Mouse (Mus musculus) adrenal gland, postnatal 36 days (tissue): Measurements from ENCODE around the gene Dapk1. TPM values are rescaled to one million over a fixed set of nuclear protein-coding genes. Genes with fewer than 3 reads are reported as not detected.

Source experiments
- DNase-seq, 2 experiments: peaks; one replicate each; pipeline ENCODE4 v3.0.0; 2021; ENCODE audit warnings: mixed read lengths in 1 of 2
- total RNA-seq, 2 experiments: library from RNA; stranded (reverse); gene quantifications; 2 replicates each; pipeline ENCODE4 v1.2.3; 2021

Gene Dapk1
- total RNA-seq, 2 experiments from 2014 or later, result 15.1 to 21.7 TPM

DNA sequence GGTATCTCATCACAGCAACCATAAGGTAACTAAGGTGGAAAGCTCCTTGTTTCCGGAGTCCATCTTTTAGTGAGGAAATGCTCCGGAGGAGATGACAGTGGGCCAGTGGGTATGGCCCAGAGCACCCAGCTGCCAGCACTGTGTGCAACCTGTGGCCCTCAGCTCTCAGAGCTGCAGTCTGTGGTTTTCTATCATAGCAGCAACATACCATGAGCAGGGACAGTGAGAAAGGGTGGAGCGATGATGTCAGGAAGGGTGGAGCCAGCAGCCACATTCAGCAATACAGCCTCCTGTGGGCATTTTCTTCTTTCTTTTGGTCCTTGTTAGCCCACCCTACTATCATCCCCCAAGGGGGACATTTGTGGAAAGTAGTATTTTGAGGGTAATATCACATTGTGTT lies 90.2 kb downstream of the Dapk1 start:
- no peak for DNase-seq

DNA sequence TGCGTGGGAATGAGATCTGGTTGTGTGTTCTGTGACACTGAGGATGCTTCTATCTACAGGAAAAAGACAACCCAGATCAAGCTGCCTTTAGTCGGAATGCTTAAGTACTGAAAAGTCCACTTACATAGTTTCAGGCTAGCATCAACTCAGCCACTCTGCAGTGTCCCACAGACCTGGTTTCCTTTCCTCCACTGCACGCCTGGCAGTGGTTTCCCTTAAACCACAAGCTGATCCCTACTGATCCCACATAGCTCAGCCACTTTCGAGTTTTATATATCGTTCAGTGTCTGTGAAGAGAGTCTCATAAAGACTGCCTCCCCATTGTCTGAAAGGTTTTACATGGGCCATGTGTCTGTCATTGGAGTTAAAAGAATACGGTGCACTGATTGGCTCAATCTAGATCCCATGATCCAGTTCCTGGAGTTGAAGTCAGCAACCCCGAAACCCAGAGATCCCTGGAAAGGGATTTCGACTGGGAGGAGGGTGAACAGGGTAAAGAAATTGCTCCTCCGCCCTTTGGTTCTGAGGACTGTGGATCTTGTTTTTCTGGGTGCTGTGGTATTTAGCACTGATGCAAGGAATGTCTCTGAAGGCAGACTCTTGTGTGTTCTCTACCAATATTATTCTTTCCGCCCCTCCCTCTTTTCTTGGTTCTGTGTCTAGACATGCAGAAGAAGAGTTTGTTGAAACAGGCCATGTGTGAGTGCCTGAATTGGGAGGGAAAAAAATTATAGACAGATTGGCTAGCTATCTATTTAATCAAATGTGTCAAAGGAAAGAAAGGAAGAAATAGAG lies 93.6 kb downstream of the Dapk1 start:
- no peak for DNase-seq

DNA sequence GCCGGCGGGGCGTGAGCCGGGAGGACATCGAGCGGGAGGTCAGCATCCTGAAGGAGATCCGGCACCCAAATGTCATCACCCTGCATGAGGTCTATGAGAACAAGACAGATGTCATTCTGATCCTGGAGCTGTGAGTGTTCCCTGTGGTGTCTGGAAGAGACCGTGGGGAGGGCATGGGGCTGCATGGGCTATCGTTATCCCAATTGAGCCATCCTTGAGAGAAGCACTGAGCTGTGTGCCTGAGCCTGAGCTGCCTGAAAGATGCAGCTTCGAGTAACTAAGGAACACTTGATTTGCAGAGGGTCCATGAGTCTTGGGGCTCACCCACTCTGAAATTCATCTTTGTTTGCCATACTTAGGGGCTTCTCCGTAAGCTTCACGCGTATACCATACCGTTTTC lies 94.6 kb downstream of the Dapk1 start:
- DNase-seq, result no peak

DNA sequence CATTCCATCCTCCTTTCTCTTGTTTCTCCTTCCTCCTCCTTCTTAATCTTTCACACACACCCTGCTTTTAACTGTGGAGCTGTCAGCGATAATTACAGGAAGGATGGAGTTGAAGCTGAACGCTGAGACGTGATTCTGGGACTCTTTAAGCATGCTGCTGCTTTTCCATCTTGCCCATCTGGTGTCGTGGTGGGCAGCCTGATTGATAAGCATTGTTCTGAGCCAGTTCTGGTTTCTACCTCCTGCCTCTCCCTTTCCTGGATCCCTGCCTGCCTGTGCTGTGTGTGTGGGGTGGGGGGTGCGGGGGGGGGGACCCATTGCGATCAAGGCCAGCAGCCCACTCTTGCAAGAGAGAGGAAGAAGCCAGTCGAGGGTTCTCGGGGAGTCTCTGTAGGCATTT lies 95.0 kb downstream of the Dapk1 start:
- DNase-seq, result no peak

DNA sequence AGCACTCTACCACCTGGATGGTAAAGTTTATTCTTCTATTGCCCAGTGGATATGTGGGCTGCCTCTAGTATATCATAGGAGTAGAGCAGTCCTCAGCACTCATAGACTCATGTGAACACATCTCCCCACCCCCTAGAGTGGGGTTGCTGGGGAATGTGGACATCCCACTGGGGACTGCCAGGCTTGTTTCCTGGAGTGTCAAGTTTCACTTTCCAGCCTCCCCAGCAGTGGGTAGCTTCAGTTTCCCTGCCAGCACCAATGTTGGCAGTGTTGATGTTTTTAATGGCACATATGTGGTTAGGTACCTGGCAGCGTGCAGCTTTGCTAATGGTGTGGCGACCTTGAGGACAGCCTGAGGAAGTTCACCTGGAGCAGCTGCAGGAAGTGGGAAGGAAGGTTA lies 96.3 kb downstream of the Dapk1 start:
- DNase-seq, result no peak

DNA sequence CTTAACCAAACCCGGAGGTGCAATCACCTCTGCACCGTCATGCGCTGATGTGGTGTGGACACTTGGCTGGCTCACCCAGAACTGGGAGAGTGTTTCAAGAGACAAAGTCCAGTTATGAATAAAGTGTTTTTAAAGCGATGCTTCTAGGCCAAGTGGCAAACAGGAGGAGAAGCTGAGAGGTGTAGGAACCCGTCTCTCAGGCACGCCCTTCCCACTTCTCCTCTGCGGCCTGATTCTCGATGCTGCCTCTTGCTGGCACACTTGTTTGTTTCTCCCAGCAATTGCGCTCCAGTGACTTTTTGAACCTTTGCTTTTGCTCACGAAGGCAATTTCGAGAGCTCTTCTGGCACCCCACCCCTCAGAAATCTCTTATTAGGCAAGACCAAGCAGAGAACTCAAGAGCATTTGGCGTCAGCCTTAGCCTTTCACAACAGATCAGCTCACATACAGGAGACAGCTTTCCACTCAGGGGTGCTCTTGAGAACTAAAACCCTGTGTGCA lies 100.0 kb downstream of the Dapk1 start:
- peak in 1 of 2 experiments; percentile 35 for DNase-seq

DNA sequence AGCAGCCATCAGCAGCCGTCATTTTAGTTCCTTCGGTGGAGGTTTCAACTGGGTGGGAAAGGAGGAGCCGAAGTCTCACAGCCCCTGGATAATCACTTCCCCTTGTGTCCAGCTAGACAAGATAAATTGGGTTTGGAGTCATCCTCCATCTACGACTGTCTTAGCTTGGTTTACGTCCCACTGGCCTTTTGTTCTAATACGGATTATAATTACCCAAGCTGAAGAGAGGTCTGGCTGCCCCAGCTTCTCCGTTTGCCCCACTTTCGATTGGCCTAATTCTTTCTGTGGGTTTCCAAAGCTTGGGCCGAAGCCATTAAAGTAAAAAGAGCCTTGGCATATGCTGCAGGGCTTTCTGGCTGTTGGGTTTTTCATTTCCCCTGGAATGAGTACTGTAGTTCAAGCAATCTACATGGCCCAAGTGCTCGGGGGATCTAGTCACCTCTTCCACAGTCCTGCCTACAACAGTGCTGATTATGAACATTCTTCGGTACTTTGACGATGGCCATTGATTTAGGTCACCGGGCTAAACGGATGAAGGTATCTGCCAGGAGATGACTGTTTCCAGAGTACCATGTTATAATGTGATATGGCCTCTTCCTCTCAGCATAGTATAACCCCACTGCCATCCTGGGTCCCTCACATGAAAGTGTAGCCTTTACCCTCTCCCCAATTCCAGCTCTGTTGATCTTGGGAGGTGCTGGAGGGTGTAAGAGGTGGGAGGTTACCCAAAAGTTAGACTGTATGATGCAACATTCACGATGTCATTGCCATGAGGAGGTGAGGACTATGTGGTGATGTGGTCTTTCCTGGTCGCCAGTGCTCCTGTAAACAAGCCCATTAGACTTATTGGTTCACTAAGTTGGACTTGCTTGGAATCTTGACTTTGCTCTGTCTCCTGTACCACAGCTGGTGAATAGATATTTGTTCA lies 106.1 kb downstream of the Dapk1 start:
- no peak for DNase-seq

DNA sequence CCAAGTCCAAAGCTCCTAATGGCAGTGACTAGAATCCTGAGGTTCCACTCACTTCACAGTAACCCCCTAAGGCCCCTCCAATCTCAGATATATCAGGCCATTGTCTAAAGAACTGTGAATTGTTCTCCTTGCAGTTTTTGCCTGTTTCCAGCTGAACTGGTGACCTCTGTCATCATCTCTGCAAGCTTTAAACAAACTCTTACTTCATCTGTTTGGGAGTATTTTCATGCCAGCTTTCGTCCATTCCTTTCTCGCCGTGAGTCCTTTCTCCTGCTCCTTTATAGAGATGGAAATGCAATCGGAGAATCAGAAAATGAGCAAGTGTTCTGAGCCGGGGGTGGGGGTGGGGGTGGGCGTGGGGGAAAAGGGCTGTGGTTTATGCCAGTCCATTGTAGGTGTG lies 107.4 kb downstream of the Dapk1 start:
- no peak for DNase-seq

DNA sequence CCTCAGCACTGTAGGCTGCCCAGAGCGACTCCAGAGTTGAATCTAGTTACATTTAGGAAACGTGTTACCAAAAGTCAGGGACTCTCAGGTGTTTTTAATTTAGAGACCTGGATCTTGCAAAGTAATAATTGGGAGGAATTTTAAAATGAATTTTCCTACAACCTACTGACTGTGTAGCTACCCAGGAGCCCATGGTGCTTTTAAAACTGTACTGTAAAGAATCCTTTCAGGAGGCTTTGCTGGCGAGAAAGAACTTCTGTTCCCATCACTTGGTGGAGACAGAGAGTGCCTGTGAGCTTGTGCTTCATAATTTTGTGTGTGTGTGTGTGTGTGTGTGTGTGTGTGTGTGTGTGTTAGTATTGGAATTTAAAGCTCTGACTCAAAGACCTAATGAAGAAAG lies 109.2 kb downstream of the Dapk1 start:
- DNase-seq, result no peak

DNA sequence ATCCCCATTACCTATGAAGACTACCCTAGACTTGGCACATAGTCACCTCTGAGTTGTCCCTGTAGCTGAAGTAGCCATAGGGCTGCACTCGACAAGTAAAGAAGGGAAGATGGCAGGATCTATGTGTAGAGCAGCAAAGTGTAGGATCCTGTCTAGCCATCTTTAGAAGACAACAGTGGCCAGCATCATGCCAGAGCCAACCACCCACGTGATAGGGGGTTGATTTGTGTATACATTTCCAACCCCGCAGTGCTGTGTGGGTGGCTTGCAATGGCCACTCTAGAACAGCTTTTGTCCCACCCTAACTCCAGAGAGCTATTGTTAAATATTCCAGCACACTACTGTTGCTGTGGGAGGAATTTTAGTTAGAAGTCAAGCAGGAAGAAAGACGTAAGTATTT lies 111.8 kb downstream of the Dapk1 start:
- no peak for DNase-seq

DNA sequence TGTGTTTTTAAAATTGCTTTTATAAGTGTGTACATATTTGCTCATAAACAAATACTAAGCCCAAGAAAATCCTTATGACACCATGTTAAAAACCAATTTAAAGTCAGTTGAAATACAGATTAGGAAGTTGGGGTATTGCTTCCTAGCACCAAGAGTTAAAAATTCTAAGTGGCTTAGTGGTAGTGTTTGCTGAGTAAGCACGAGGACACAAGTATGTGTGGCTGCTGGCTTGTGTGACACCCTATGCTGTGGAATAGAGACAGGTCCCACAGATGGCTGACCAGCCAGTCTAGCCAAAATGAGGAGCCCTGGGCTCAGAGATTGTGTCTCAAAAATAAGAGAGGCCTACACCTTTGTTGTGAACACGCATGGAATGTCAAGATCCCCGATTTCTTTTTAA lies 114.4 kb downstream of the Dapk1 start:
- DNase-seq, result no peak

DNA sequence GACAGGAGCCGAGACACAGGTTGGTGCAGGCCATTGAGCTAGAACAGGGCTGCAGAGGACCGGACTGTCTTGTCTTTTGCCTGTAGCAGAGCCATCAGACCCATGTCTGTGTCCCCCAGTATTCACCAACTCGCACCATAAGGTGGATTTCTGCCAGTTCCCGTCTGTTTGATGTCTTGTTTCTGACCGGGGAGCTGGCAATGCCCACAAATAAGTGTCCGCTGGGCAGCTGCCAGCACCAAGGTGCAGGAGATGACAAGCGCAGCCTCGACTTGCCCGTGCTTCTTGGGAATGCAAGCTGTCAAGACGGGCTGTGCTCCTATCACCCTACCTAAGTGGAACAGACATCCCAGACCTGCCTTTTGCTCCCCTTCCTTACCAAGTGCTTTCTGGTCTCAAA lies 115.7 kb downstream of the Dapk1 start:
- no peak for DNase-seq

DNA sequence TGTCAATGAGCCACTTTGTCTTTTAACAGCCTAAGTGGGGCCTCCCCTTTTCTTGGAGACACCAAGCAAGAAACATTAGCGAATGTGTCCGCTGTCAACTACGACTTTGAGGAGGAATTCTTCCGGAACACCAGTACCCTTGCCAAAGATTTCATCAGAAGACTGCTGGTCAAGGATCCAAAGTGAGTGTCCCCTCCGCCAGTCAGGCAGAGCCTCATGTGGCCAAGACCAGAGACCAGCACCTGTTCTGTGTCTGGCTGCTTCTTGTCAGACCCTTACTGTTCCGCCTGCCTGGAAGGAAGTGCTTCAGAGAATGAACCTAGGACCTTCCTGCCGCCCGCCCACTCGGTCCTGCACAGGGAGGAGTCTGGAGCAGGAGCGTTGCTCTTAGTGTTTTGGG lies 117.8 kb downstream of the Dapk1 start:
- DNase-seq, result no peak

DNA sequence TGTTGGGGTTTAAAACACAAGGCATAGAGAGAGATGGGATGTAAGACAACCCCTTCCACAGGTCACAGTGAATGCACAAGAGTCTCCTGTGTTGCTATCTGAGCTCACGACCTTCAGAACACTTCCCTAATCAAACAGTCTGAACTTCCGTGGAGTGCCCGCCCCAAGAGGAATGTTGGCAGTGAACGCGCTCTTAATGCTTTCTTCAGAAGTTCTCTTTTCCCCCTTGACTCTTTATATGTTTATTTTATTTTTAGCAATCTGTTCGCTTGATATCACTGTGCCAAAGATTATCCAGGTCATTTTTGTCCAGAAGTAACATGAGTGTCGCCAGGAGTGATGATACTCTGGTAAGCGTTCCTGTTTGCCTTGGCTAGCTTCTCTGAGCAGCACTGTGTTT lies 121.0 kb downstream of the Dapk1 start:
- DNase-seq, result no peak

DNA sequence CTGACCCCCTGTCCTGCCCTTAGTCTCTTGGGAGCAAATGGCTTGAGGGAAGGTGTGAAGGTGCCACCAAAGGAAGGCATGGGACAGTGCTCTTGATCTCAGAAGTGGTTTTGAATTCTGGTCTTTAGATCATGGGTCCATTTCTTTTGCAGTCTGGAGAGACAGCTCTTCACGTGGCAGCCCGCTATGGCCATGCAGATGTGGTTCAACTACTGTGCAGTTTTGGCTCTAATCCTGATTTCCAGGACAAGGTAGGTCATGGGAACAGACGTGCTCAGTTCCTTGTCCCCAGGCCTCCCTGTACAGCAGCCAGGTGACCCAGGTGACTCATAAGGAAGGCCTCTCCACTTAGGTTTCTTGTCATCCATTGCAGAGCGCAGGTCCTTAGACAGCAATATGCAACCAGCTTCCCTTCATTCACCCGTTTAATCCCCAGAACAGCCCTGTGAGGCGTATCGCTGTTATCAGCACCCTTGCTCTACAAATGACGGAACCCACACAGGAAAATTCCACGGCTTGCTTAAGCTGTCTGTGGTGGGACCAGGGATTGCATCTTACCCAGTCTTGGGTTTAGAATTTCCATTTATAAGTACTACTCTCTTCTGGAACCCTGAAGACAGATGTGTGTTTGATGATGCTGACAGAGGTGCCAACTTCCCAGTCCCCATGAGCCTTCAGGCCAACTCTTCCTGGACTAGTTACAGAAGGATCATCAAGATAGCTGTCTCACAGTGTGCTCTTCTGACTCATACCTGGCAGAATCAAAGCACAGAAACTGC lies 126.7 kb downstream of the Dapk1 start:
- DNase-seq, result no peak

DNA sequence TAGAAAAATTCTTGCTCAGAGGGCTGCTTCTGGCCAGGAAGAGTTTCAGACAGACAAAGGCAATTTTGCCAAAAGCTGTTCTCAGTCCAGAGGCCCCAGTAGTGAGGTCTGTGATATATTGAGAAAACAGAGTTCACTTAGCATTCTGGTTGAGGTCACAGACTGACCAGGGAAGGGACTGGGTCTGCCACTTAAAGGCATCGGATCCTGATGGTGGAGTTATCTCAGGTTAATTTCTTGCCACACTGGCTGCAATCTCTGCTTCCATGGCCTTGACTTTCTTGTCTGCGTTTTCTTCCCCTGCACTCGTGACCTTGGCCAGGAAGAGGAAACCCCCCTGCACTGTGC lies 127.3 kb downstream of the Dapk1 start:
- peak; percentile 29 to 30 for DNase-seq

DNA sequence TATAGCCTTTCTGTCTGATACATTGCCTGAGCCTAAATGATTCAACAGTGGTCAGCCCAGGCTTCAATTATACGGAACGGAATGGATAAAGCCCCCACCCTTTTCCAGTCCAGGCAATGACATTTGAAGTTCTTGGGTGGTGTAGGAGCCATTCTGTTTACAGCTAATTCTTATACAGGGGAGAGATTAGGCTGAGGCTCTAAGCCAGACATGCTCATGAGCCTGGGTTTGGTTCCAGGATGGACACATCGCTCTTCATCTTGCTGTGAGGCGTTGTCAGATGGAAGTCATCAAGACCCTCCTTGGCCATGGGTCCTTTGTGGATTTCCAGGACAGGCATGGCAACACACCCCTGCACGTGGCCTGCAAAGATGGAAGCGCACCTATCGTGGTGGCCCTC lies 128.8 kb downstream of the Dapk1 start:
- DNase-seq, result no peak

DNA sequence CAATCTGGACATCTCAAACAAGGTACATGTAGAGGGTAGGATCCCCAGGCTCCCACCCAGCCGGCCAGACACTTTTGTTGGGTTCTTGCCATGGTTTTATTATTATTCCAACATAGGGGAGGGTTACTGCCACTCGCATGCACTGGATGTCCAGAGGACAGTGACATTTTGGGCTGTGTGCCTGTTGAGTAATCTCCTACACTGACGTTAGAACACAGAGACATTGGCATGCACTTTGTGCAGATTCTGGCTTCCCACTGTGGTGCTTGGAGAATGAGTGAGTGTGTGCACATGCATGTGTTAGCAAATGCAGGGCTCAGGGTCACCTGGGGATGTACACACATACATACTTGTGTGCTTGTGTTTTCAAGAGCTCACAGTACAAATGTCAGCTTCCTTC lies 129.3 kb downstream of the Dapk1 start:
- DNase-seq, result no peak

DNA sequence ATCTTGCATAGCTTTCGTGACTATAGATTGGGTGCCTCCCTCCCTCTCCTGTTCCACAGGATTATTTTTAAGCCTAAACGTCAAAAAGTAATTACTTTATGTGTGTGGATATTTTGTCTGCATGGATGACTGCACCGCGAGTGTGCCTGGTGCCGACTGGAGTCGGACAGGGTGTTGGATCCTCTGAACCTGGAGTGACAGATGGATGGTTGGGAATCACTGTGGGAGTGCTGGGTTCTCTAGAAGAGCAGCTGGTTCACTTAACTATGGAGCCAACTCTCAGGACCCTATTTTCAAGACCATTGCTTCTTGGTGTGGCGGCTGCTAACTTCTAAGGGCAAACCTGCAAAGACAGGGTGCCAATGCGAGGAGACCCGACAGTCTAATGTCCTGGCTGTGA lies 133.6 kb downstream of the Dapk1 start:
- no peak for DNase-seq

DNA sequence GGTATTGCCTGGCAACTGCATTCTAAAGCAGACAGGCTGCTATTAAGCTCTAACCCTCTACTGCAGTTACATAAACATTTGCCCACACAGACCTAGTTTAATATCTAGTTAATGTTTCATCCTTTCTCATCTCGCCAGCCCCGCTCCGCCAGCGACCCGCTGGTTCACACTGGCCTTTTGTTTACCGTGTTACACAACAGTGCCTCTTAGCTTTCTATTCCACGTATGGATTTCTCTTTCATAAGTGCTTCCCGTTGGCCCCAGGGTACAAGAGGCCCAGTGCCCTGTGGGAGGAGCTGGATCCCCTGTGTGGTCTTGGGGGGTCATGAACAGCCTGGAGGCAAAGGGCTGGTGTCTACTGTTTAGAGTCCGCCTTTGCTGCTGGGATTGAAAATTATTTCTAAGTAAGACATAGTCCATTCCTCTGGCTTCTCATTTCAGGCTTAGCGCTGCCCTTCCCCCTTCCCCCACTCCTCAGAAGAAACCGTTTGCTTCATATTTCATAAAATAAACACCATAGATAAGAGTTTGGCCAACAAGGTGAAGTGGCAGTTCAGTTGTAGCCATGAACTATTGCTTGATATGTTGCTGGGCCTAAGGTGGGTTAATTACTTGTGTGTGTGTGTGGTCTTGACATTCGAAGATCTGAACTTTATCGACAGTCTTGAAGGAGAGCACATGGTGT lies 134.8 kb downstream of the Dapk1 start:
- no peak for DNase-seq

DNA sequence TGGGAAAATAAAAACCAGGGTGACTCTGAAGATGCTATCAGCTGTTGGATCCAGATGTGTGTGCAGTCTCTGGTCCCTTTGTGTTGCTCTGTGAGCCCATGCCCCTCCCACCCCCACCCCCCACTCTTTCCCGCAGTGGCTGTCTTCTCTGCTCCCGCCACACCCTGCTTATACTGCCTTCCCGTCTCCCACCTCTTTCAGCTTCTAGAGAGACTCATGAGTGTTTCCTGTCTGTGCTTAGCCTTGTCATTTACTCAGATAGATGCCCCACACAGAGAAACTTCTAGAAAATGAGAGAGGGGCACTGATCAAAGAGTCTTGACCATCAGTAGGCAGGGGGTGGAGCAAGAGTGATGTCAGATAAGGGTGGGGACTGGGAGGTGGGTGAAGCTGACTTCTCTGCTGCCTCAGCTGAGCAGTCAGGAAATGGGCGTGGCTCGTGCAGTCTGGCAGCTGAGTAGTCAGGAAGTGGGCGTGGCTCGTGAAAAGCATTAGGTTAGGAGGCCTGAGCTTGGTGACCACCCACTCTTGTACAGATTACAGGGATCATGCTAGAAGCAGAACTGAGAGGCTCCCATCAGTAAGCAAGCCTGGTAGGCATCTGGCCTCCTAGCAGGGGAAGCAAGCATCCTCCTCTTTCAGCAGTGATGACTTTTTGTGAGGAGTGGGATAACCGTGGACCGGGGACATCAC lies 136.0 kb downstream of the Dapk1 start:
- DNase-seq, result peak; percentile 71 to 84
